Mouse (Mus musculus): ENCODE data around the gene Mymx. TPM values are rescaled to one million over a fixed set of nuclear protein-coding genes. Genes with fewer than 3 reads are reported as not detected.

Mymx gene
- polyA plus RNA-seq, 1 experiment = 22.6 TPM

DNA sequence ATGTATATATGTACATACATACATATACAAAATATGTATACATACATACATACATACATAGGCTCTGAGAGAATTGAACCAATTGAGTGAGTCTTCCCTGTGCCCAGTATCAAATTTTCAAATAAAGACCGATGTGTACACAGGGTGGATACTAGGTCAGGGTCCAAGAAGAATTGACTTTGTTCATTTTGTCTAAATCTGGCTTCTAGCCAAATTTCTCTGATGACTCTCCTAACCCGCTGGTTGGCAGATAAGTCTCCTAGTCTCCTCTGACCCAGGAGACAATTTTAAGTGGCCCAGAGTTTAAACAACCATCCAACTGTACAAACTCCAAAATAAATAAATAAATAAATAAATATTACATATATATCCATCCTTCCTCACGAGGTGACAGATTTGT is 3.0 kb downstream of the Mymx start:
- no peak for TF ChIP-seq CTCF (IDR thresholded peaks at IDR 0.05; ENCODE audit: low read depth, low read length)
- TF ChIP-seq POLR2A (IDR thresholded peaks at IDR 0.05; ENCODE audit: insufficient read depth, low read length) = no peak
- TF ChIP-seq EP300 (IDR thresholded peaks at IDR 0.05; ENCODE audit: insufficient read depth, low read depth, low read length) = no peak
- Histone ChIP-seq H3K36me3 (ENCODE audit: control insufficient read depth, insufficient read depth, low read length, poor library complexity, severe bottlenecking) (no peaks in the 10 kb centered on the region), H3K4me3 (ENCODE audit: low read depth, low read length) (peak overlapping the region; percentile 63), H3K27ac (ENCODE audit: insufficient read depth, low read length) (no peak overlapping the region), H3K9me3 (replicated peaks; ENCODE audit: control insufficient read depth, insufficient read depth, low read length, poor library complexity, severe bottlenecking) (no peaks in the 10 kb centered on the region), H3K4me1 (ENCODE audit: control insufficient read depth, insufficient read depth, low read length) (peaks cover 2% of the 10 kb centered on the region), H3K27me3 (ENCODE audit: control insufficient read depth, insufficient read depth, low read length, poor library complexity, severe bottlenecking) (no peaks in the 10 kb centered on the region), H3K9ac (ENCODE audit: low read depth, poor library complexity, severe bottlenecking) (peak overlapping the region; percentile 76)

DNA sequence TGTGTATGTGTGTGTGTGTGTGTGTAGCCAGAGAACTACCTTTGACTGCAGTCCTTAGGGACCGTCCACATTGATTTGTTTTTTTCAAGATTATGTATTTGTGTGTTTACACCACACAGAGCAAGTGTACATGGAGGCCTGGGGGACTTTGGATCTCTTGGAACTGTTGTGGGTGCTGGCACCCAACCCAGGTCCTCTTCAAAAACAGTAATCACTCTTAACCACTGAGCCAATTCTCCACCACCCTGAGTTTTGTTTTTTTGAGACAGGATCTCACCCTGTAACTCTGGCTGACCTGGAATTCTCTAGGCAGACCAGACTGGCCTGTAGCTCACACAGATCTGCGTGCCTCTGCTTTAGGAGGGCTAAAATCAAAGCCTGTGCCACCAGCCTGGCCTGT is 3.5 kb downstream of the Mymx start:
- Histone ChIP-seq H3K36me3 (ENCODE audit: control insufficient read depth, insufficient read depth, low read length, poor library complexity, severe bottlenecking) (no peaks in the 10 kb centered on the region), H3K27me3 (ENCODE audit: control insufficient read depth, insufficient read depth, low read length, poor library complexity, severe bottlenecking) (no peaks in the 10 kb centered on the region), H3K9ac (ENCODE audit: low read depth, poor library complexity, severe bottlenecking) (0 out of 2 replicates have a peak overlapping the region, but pooled peaks have one; percentile 76), H3K4me1 (ENCODE audit: control insufficient read depth, insufficient read depth, low read length) (peaks cover 2% of the 10 kb centered on the region), H3K4me3 (ENCODE audit: low read depth, low read length) (0 out of 2 replicates have a peak overlapping the region, but pooled peaks have one; percentile 2), H3K9me3 (replicated peaks; ENCODE audit: control insufficient read depth, insufficient read depth, low read length, poor library complexity, severe bottlenecking) (no peaks in the 10 kb centered on the region), H3K27ac (ENCODE audit: insufficient read depth, low read length) (peak overlapping the region; percentile 18)
- TF ChIP-seq POLR2A (IDR thresholded peaks at IDR 0.05; ENCODE audit: insufficient read depth, low read length) = no peak
- no peak for TF ChIP-seq CTCF (IDR thresholded peaks at IDR 0.05; ENCODE audit: low read depth, low read length)
- TF ChIP-seq EP300 (IDR thresholded peaks at IDR 0.05; ENCODE audit: insufficient read depth, low read depth, low read length) = no peak

- TF ChIP-seq POLR2A (IDR thresholded peaks at IDR 0.05; ENCODE audit: insufficient read depth, low read length) (no peak), CTCF (IDR thresholded peaks at IDR 0.05; ENCODE audit: low read depth, low read length) (no peak), EP300 (IDR thresholded peaks at IDR 0.05; ENCODE audit: insufficient read depth, low read depth, low read length) (no peak)
- Histone ChIP-seq H3K27ac (ENCODE audit: insufficient read depth, low read length) (peak overlapping the region; percentile 18; the same call in 1 of the 2 replicates), H3K9ac (ENCODE audit: low read depth, poor library complexity, severe bottlenecking) (no peak overlapping the region), H3K36me3 (ENCODE audit: control insufficient read depth, insufficient read depth, low read length, poor library complexity, severe bottlenecking) (no peaks in the 10 kb centered on the region), H3K4me1 (ENCODE audit: control insufficient read depth, insufficient read depth, low read length) (peaks cover under 1% of the 10 kb centered on the region), H3K4me3 (ENCODE audit: low read depth, low read length) (no peak overlapping the region), H3K27me3 (ENCODE audit: control insufficient read depth, insufficient read depth, low read length, poor library complexity, severe bottlenecking) (no peaks in the 10 kb centered on the region), H3K9me3 (replicated peaks; ENCODE audit: control insufficient read depth, insufficient read depth, low read length, poor library complexity, severe bottlenecking) (no peaks in the 10 kb centered on the region)
These were observed 4.1 kb downstream of the Mymx start for GRCm38 (mm10) chr17:45597787-45598186.

- TF ChIP-seq CTCF (IDR thresholded peaks at IDR 0.05; ENCODE audit: low read depth, low read length) = no peak
- TF ChIP-seq POLR2A (IDR thresholded peaks at IDR 0.05; ENCODE audit: insufficient read depth, low read length) = no peak
- TF ChIP-seq EP300 (IDR thresholded peaks at IDR 0.05; ENCODE audit: insufficient read depth, low read depth, low read length) = no peak
- 0 out of 2 replicates have a peak overlapping the region, but pooled peaks have one; percentile 75 for H3K9ac ChIP-seq (ENCODE audit: low read depth, poor library complexity, severe bottlenecking)
- H3K9me3 ChIP-seq (replicated peaks; ENCODE audit: control insufficient read depth, insufficient read depth, low read length, poor library complexity, severe bottlenecking) = no peaks in the 10 kb centered on the region
- H3K4me3 ChIP-seq (ENCODE audit: low read depth, low read length) = peak overlapping the region; percentile 13; the same call in 1 of the 2 replicates
- H3K27ac ChIP-seq (ENCODE audit: insufficient read depth, low read length) = peak overlapping the region; percentile 79
- H3K27me3 ChIP-seq (ENCODE audit: control insufficient read depth, insufficient read depth, low read length, poor library complexity, severe bottlenecking) = no peaks in the 10 kb centered on the region
- H3K36me3 ChIP-seq (ENCODE audit: control insufficient read depth, insufficient read depth, low read length, poor library complexity, severe bottlenecking) = no peaks in the 10 kb centered on the region
- no peaks in the 10 kb centered on the region for H3K4me1 ChIP-seq (ENCODE audit: control insufficient read depth, insufficient read depth, low read length)
These were observed 5.1 kb downstream of the Mymx start for GRCm38 (mm10) chr17:45596631-45597396.

DNA sequence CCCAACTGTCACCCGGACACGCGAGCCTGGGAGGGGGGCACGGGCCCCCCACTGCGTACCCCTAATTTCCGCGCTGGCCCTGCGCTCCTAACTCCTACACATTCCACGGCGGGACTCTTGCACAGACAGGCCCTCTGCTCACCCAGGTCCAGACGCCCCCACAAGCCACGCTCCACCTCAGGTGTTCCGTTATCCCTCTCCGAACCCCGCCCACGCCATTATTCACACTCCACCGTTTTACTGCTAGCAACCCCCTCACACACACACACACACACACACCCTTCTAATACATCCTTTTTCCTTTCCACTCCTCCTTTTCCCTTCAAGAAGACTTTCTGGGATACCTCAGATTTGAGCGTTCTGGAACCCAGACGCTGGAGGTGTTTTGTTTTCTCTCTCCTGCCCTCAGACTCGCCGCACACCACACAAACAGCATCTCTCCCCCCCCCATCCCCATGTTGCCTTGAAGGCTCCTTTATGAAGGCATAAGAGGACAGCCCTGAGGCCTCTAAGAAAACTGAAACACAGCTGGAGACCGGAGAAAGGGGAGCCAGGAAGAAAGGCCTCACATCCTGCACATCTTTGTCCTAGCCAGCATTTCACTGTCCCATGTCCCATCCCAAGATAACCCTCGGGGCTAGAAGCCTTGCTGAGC is 6.0 kb downstream of the Mymx start:
- peak overlapping the region; percentile 68 for H3K4me3 ChIP-seq (ENCODE audit: low read depth, low read length)
- peak; percentile 74 for TF ChIP-seq EP300 (IDR thresholded peaks at IDR 0.05; ENCODE audit: insufficient read depth, low read depth, low read length)
- peak; percentile 5 for TF ChIP-seq POLR2A (IDR thresholded peaks at IDR 0.05; ENCODE audit: insufficient read depth, low read length)
- no peak for TF ChIP-seq CTCF (IDR thresholded peaks at IDR 0.05; ENCODE audit: low read depth, low read length)
- H3K36me3 ChIP-seq (ENCODE audit: control insufficient read depth, insufficient read depth, low read length, poor library complexity, severe bottlenecking) = no peaks in the 10 kb centered on the region
- peaks cover 1% of the 10 kb centered on the region for H3K4me1 ChIP-seq (ENCODE audit: control insufficient read depth, insufficient read depth, low read length)
- H3K9me3 ChIP-seq (replicated peaks; ENCODE audit: control insufficient read depth, insufficient read depth, low read length, poor library complexity, severe bottlenecking) = no peaks in the 10 kb centered on the region
- H3K27ac ChIP-seq (ENCODE audit: insufficient read depth, low read length) = peak overlapping the region; percentile 77
- peak overlapping the region; percentile 75 for H3K9ac ChIP-seq (ENCODE audit: low read depth, poor library complexity, severe bottlenecking)
- no peaks in the 10 kb centered on the region for H3K27me3 ChIP-seq (ENCODE audit: control insufficient read depth, insufficient read depth, low read length, poor library complexity, severe bottlenecking)
